Comparison of ENCODE assay signal across 8 mouse cellular contexts in genomic region chr2:169108037-169108436, GRCm38 (mm10).
A peak's percentile ranks its signal among the peaks of the same experiment; 100 is the strongest.
DNase-seq lines count a peak whose midpoint lies in the region; ATAC-seq lines count a peak whose summit lies in the region.

No protein-coding gene starts in this region.

- 46% methylated on average over 10 of the region's 10 CpGs for WGBS in hindbrain, embryonic 10.5 days
- 44% methylated on average over 10 of the region's 10 CpGs for WGBS in hindbrain, embryonic 12.5 days
- WGBS in embryonic facial prominence, embryonic 11.5 days: 42% methylated on average over 10 of the region's 10 CpGs

- no peak for ATAC-seq in hindbrain, embryonic 12.5 days (ENCODE audit: low FRiP score)
- no peak for ATAC-seq in embryonic facial prominence, embryonic 11.5 days (replicated peaks; ENCODE audit: insufficient number of reproducible peaks, low FRiP score, low TSS enrichment, low read depth)

- no peak overlapping the region for H3K4me2 ChIP-seq in hindbrain, embryonic 12.5 days (replicated peaks)
- no peak overlapping the region for H3K4me2 ChIP-seq in embryonic facial prominence, embryonic 11.5 days (ENCODE audit: low read depth, low read length)

- peaks cover 5% of the 10 kb centered on the region; the same call in 1 of the 2 replicates for H3K4me1 ChIP-seq in hindbrain, embryonic 10.5 days (replicated peaks)
- H3K4me1 ChIP-seq in hindbrain, embryonic 12.5 days: no peaks in the 10 kb centered on the region
- no peaks in the 10 kb centered on the region for H3K4me1 ChIP-seq in embryonic facial prominence, embryonic 11.5 days (ENCODE audit: control insufficient read depth, insufficient read depth, low read length)

- peak; percentile 57 for DNase-seq in hindbrain, embryonic 10.5 days (ENCODE audit: low spot score)
- DNase-seq in urinary bladder, postnatal 14 days (ENCODE audit: low spot score): peak; percentile 44
- no peak for DNase-seq in urinary bladder, postnatal 4 days (ENCODE audit: low spot score in 2 of 2)
- peak; percentile 60 for DNase-seq in embryonic facial prominence, embryonic 11.5 days (ENCODE audit: low spot score)
- peak; percentile 33 for DNase-seq in left cerebral cortex, postnatal 4 days
- peak; percentile 5 for DNase-seq in splenic B cell, adult 2 months (ENCODE audit: low read depth, low spot score)
- DNase-seq in spleen, postnatal 4 days (ENCODE audit: low spot score in 2 of 2): no peak

- intact Hi-C loops in left cerebral cortex, postnatal 4 days (cut with DNase I): no loop called here

- no peak overlapping the region for H3K4me3 ChIP-seq in hindbrain, embryonic 10.5 days
- no peak overlapping the region for H3K4me3 ChIP-seq in hindbrain, embryonic 12.5 days
- no peak overlapping the region for H3K4me3 ChIP-seq in embryonic facial prominence, embryonic 11.5 days (ENCODE audit: low read depth, low read length)

- H3K9ac ChIP-seq in hindbrain, embryonic 12.5 days: no peak overlapping the region
- no peak overlapping the region for H3K9ac ChIP-seq in embryonic facial prominence, embryonic 11.5 days (replicated peaks; ENCODE audit: low read length)

- H3K27ac ChIP-seq in hindbrain, embryonic 10.5 days: no peak overlapping the region
- no peak overlapping the region for H3K27ac ChIP-seq in hindbrain, embryonic 12.5 days
- no peak overlapping the region for H3K27ac ChIP-seq in embryonic facial prominence, embryonic 11.5 days (replicated peaks; ENCODE audit: low read depth, low read length)

- H3K27me3 ChIP-seq in hindbrain, embryonic 10.5 days (ENCODE audit: insufficient read depth, poor library complexity, severe bottlenecking): no peaks in the 10 kb centered on the region
- no peaks in the 10 kb centered on the region for H3K27me3 ChIP-seq in hindbrain, embryonic 12.5 days
- H3K27me3 ChIP-seq in embryonic facial prominence, embryonic 11.5 days (ENCODE audit: control insufficient read depth, insufficient read depth, low read length): no peaks in the 10 kb centered on the region
- H3K27me3 ChIP-seq in splenic B cell, adult 2 months (ENCODE audit: control insufficient read depth, insufficient read depth, low read length, poor library complexity, severe bottlenecking): no peaks in the 10 kb centered on the region

- H3K36me3 ChIP-seq in hindbrain, embryonic 10.5 days: no peaks in the 10 kb centered on the region
- H3K36me3 ChIP-seq in hindbrain, embryonic 12.5 days: no peaks in the 10 kb centered on the region
- no peaks in the 10 kb centered on the region for H3K36me3 ChIP-seq in embryonic facial prominence, embryonic 11.5 days (replicated peaks; ENCODE audit: control insufficient read depth, insufficient read depth, low read depth, low read length)
- H3K36me3 ChIP-seq in splenic B cell, adult 2 months (ENCODE audit: control insufficient read depth, insufficient read depth, low read length, poor library complexity, severe bottlenecking): no peaks in the 10 kb centered on the region

- H3K9me3 ChIP-seq in hindbrain, embryonic 10.5 days: peaks cover 5% of the 10 kb centered on the region; the same call in 1 of the 2 replicates
- H3K9me3 ChIP-seq in hindbrain, embryonic 12.5 days (replicated peaks): peaks cover 5% of the 10 kb centered on the region; the same call in 1 of the 2 replicates
- no peaks in the 10 kb centered on the region for H3K9me3 ChIP-seq in embryonic facial prominence, embryonic 11.5 days (replicated peaks; ENCODE audit: control insufficient read depth, low read length)

Comparison
In these comparisons a context has a peak if more than half of its experiments do, and no peak if none do; other contexts are left out.
1. DNase-seq: peak in hindbrain, embryonic 10.5 days (single experiment), urinary bladder, postnatal 14 days (single experiment), embryonic facial prominence, embryonic 11.5 days (single experiment), left cerebral cortex, postnatal 4 days (single experiment) and splenic B cell, adult 2 months (single experiment); none in urinary bladder, postnatal 4 days (0 of 2) and spleen, postnatal 4 days (0 of 2).